Mouse (Mus musculus) CH12.LX (cell line): Measurements from ENCODE around the gene Cdh22. TPM values are rescaled to one million over a fixed set of nuclear protein-coding genes. Genes with fewer than 3 reads are reported as not detected.
A peak's percentile ranks its signal among the peaks of the same experiment; 100 is the strongest.

ENCODE experiments used
- DNase-seq: peaks from one replicate; pipeline ENCODE4 v3.0.0-alpha.2; 2013; ENCODE audit errors: extremely low read depth
- H3K27ac ChIP-seq: 2 replicates; pipeline ENCODE4 v1.5.1; 2012; ENCODE audit warnings: low read depth, mild to moderate bottlenecking, control low read depth, moderate library complexity; ENCODE audit not compliant: insufficient read depth
- H3K27me3 ChIP-seq: replicated peaks from 2 replicates; pipeline ENCODE3; 2012; ENCODE audit warnings: inconsistent platforms
- H3K36me3 ChIP-seq, 2 experiments: replicated peaks in 1 of 2; 2 replicates each; pipeline versions ENCODE3 to v1.6.1; 2012; ENCODE audit warnings: inconsistent platforms in 1 of 2, low read length in 1 of 2, mild to moderate bottlenecking in 1 of 2, mixed read lengths in 1 of 2, moderate library complexity in 1 of 2; ENCODE audit not compliant: control insufficient read depth in 1 of 2, insufficient read depth in 1 of 2
- H3K4me1 ChIP-seq, 2 experiments: 2 replicates each; pipeline ENCODE4 v1.6.1; 2012; ENCODE audit warnings: inconsistent platforms in 1 of 2, moderate library complexity in 1 of 2; ENCODE audit not compliant: insufficient read depth in 2 of 2, control insufficient read depth in 1 of 2
- H3K4me2 ChIP-seq: 2 replicates; pipeline ENCODE4 v1.6.1; 2012; ENCODE audit warnings: low read depth, mild to moderate bottlenecking, control low read depth; ENCODE audit not compliant: poor library complexity, insufficient read depth, severe bottlenecking
- H3K4me3 ChIP-seq, 3 experiments: fragments of 150-350 bp in 1 of 3; sonication (generic) in 1 of 3; replicated peaks in 1 of 3; 2 replicates each; pipeline versions ENCODE3 to v1.5.1; 2011 to 2012; ENCODE audit warnings: low read depth in 2 of 3, low read length in 2 of 3, mild to moderate bottlenecking in 2 of 3, moderate library complexity in 2 of 3, control low read depth in 1 of 3, improper control_type of control experiment in 1 of 3, inconsistent platforms in 1 of 3, mixed read lengths in 1 of 3; ENCODE audit not compliant: poor library complexity in 1 of 3
- H3K79me2 ChIP-seq: replicated peaks from 2 replicates; pipeline ENCODE4 v1.6.1; 2012; ENCODE audit warnings: mild to moderate bottlenecking, moderate library complexity; ENCODE audit not compliant: control insufficient read depth, poor library complexity, insufficient read depth, severe bottlenecking; ENCODE audit errors: extremely low read depth
- H3K9ac ChIP-seq: 2 replicates; pipeline ENCODE4 v1.6.1; 2012; ENCODE audit warnings: low read depth, mild to moderate bottlenecking, control low read depth, moderate library complexity; ENCODE audit not compliant: insufficient read depth
- H3K9me3 ChIP-seq: replicated peaks from 2 replicates; pipeline ENCODE3; 2012; ENCODE audit warnings: low read length, inconsistent platforms, mixed read lengths
- CHD2 ChIP-seq: IDR thresholded peaks from 2 replicates; pipeline ENCODE4 v1.6.1; 2011; ENCODE audit warnings: low read length, improper control_type of control experiment
- ETS1 ChIP-seq: conservative IDR thresholded peaks from 2 replicates; pipeline ENCODE4 v1.6.1; 2012; ENCODE audit warnings: low read depth, mild to moderate bottlenecking, inconsistent platforms, low read length, improper control_type of control experiment, moderate library complexity
- IRF4 ChIP-seq: IDR thresholded peaks from 2 replicates; pipeline ENCODE4 v1.6.1; 2014; ENCODE audit warnings: low read depth, mild to moderate bottlenecking, inconsistent platforms, low read length, improper control_type of control experiment
- JUN ChIP-seq: IDR thresholded peaks from 2 replicates; pipeline ENCODE4 v1.6.1; 2011; ENCODE audit warnings: low read depth, mild to moderate bottlenecking, low read length, improper control_type of control experiment, moderate library complexity; ENCODE audit not compliant: insufficient read depth
- MAFK ChIP-seq: IDR thresholded peaks from 2 replicates; pipeline ENCODE4 v1.6.1; 2011; ENCODE audit warnings: low read length, improper control_type of control experiment; ENCODE audit not compliant: insufficient replicate concordance
- RAD21 ChIP-seq: IDR thresholded peaks from 2 replicates; pipeline ENCODE4 v1.6.1; 2011; ENCODE audit warnings: low read depth, mild to moderate bottlenecking, low read length, improper control_type of control experiment, moderate library complexity
- UBTF ChIP-seq: IDR thresholded peaks from 2 replicates; pipeline ENCODE4 v1.6.1; 2012; ENCODE audit warnings: low read depth, mild to moderate bottlenecking, inconsistent platforms, low read length, improper control_type of control experiment, moderate library complexity
- dilution Hi-C: fragments of 300-500 bp; cut with MboI; formaldehyde crosslinking; loops from 2 replicates; pipeline ENCODE4 v1.14.3; 2020; ENCODE audit warnings: low sequenced_read_pairs; ENCODE audit not compliant: extremely low pct_unique_long_range_greater_than_20kb, extremely low pct_ligation_motif_present
- in situ Hi-C: fragments of 300-500 bp; cut with MboI; formaldehyde crosslinking; loops from 3 replicates; pipeline ENCODE4 v1.14.3; 2019; ENCODE audit warnings: low sequenced_read_pairs, low pct_ligation_motif_present, low pct_unique_long_range_greater_than_20kb, mixed read lengths
- polyA plus RNA-seq: library from polyadenylated mRNA; unstranded; fragments of >175 nt; gene quantifications from 2 replicates; pipeline ENCODE4 v1.2.1, GENCODE M21; 2012; ENCODE audit warnings: low read depth; ENCODE audit not compliant: insufficient read length
- total RNA-seq, 2 experiments: library from RNA; depleted of rRNA; stranded (reverse); fragments of 300-350 nt in 1 of 2; fragments of >200 nt in 1 of 2; gene quantifications; 2 replicates each; pipeline ENCODE4 v1.2.3; 2012 to 2014

Cdh22 gene
- total and polyA plus RNA-seq, 3 experiments = 0.08 TPM; not detected in 2

GRCm38 (mm10) chr2:165259859-165260258, 25.2 kb upstream of the Cdh22 start:
- H3K9ac ChIP-seq = no peak overlapping the region
- peaks cover 14 to 28% of the 10 kb centered on the region in 2 experiments for H3K4me1 ChIP-seq
- peaks cover 94% of the 10 kb centered on the region for H3K27me3 ChIP-seq
- no peaks in the 10 kb centered on the region for H3K9me3 ChIP-seq
- no peak for DNase-seq
- no peak overlapping the region for H3K4me2 ChIP-seq
- no peaks in the 10 kb centered on the region for H3K79me2 ChIP-seq
- TF ChIP-seq RAD21 (no peak), CHD2 (no peak), UBTF (no peak), MAFK (peak; percentile 98), JUN (no peak)
- no peak overlapping the region for H3K4me3 ChIP-seq
- in situ Hi-C loops (no loop called here), dilution Hi-C loops (no loop called here)
- no peak overlapping the region for H3K27ac ChIP-seq
- no peaks in the 10 kb centered on the region for H3K36me3 ChIP-seq

GRCm38 (mm10) chr2:165258321-165258720, 23.7 kb upstream of the Cdh22 start:
- no peaks in the 10 kb centered on the region for H3K79me2 ChIP-seq
- H3K9ac ChIP-seq = no peak overlapping the region
- H3K4me3 ChIP-seq = no peak overlapping the region
- DNase-seq = no peak
- no peak overlapping the region for H3K27ac ChIP-seq
- dilution Hi-C loops = no loop called here
- no peak for TF ChIP-seq ETS1
- H3K36me3 ChIP-seq = no peaks in the 10 kb centered on the region
- H3K27me3 ChIP-seq = peaks cover 95% of the 10 kb centered on the region
- no peak overlapping the region for H3K4me2 ChIP-seq
- peaks cover 14 to 25% of the 10 kb centered on the region in 2 experiments for H3K4me1 ChIP-seq
- in situ Hi-C loops = no loop called here
- no peaks in the 10 kb centered on the region for H3K9me3 ChIP-seq

GRCm38 (mm10) chr2:165257151-165257834, 22.6 kb upstream of the Cdh22 start:
- no peak overlapping the region for H3K4me3 ChIP-seq
- in situ Hi-C loops = no loop called here
- no peak overlapping the region for H3K9ac ChIP-seq
- no peak overlapping the region for H3K27ac ChIP-seq
- H3K79me2 ChIP-seq = no peaks in the 10 kb centered on the region
- H3K9me3 ChIP-seq = no peaks in the 10 kb centered on the region
- H3K27me3 ChIP-seq = peaks cover 95% of the 10 kb centered on the region
- H3K36me3 ChIP-seq = no peaks in the 10 kb centered on the region
- DNase-seq = no peak
- TF ChIP-seq JUN = no peak
- peak; percentile 49; the same call in 1 of the 2 replicates for TF ChIP-seq IRF4
- peaks cover 6 to 21% of the 10 kb centered on the region in 2 experiments; a peak in 3 of 4 replicates for H3K4me1 ChIP-seq
- dilution Hi-C loops = no loop called here
- H3K4me2 ChIP-seq = no peak overlapping the region
